Mouse (Mus musculus) erythroblast, embryonic 14.5 days (primary cell): ENCODE measurements around the gene Galk1.

Source experiments
- GATA1 ChIP-seq: IDR thresholded peaks from 2 replicates; pipeline ENCODE4 v1.6.1; 2012; ENCODE audit warnings: low read length, inconsistent platforms, mixed read lengths
- TAL1 ChIP-seq: IDR thresholded peaks from 3 replicates; pipeline ENCODE4 v1.6.1; 2012; ENCODE audit warnings: low read length, inconsistent platforms, mixed read lengths

DNA sequence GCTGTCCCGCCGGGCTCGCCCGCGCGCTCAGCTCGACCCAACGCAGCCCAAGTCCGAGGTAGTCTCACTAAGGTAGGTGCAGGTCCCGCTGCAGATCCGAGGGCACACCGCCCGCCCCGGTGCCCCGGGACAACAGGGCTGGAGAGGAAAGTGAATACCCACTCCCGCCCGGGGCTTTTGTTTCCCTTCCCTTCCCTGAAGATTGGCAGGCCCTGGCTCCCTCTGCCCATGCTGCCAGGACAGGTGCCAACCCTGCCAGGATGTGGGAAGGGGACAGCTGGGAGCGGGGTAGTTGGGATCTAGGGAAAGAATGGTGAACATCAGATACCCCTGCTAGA is 37.5 kb downstream of the Galk1 start:
- TF ChIP-seq GATA1 (no peak), TAL1 (no peak)
